Mouse (Mus musculus) E14TG2a.4 (cell line): ENCODE measurements around the gene Slc16a6.
A peak's percentile ranks its signal among the peaks of the same experiment; 100 is the strongest.

Experiments used
- CTCF ChIP-seq: conservative IDR thresholded peaks from 2 replicates; pipeline ENCODE4 v1.5.1; 2014; ENCODE audit warnings: low read length
- POU5F1 ChIP-seq: IDR thresholded peaks from 2 replicates; pipeline ENCODE4 v1.6.1; 2014; ENCODE audit warnings: low read length, borderline replicate concordance

- no peak for TF ChIP-seq CTCF
- TF ChIP-seq POU5F1 = peak; percentile 19; the same call in 1 of the 2 replicates
These were observed 2.8 kb upstream of the Slc16a6 start for GRCm38 (mm10) chr11:109476241-109476640.
